Mouse (Mus musculus): ENCODE data around the gene Agrp.

Gene Agrp

DNA sequence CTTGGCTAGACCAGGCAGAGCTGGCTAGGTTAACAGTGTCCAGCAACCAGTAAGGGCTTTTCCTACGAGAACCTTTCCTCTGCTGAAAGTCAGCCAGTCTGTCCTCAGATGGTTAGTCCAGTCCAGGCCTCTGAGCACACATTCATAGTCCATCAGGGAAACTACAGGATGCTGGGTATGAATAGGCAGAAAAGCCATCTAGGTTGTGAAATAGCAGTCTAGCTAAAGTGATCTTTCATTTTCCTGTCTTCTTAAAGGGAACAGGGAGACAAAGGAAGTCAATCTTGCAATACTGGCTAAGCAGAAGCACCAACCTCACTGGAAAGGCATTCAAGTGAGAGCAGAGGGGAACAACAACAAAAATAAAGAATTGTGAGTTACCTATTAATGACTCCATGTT is 84.4 kb downstream of the Agrp start:
- DNase-seq (ENCODE audit: low read depth, low spot score), result no peak

DNA sequence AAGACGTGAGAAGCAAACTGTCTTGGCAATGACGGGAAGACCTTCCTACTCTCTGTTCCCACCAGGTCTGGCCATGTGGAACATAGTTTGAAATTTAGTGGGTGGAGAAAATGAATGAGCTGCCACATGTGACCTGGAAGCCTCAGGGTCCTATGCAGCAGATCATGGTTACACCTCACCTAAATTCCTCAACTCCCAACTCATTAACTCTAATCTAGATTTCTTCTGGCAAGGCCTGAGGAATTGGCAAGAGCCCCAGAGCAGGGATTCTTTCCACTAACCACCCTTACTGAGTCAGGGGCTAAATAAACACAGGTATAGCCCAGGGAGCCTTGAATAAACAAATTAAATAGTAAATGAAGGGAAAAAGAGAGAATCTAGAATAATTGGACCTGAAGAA is 85.2 kb downstream of the Agrp start:
- no peak for DNase-seq (ENCODE audit: low read depth, low spot score)

DNA sequence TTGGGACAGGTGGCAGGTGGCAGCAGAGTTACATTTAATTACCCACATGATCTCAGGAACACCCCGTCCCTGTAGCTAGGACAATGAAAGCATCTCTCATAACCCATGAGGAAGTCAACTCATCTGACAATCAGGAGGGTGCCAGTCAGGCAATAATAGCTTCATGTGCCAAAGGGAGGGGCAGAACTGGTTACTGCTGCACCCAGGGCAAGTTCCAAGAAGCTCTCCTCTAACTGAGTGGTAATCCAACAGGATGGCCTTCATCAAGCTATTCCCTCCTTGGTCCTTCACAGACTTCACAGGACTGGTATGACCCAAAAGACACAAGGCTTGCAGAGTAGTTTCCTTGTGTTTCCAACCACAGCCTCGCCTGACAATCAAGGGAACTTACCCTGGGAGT is 87.1 kb downstream of the Agrp start:
- DNase-seq (ENCODE audit: low read depth, low spot score), result no peak

DNA sequence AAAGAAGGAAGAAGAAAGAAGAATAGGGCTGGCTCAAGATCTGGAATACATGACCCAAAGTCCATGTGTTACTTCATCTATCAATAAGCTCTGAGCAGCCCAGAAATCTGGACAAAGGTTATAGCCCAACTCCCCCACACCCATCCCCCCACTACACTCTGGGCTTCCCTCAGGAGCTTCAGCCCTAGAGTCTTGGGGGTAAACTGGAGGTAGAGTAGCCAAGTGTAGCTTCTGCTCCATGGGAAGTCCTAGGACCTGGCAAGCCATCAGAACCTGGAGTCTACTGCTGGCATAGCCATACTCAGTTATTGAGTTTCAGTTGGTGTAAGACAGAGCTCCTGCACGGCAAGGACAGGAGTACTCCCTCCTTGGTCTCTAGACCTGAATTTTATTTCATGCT is 87.7 kb downstream of the Agrp start:
- DNase-seq (ENCODE audit: low read depth, low spot score), result no peak

DNA sequence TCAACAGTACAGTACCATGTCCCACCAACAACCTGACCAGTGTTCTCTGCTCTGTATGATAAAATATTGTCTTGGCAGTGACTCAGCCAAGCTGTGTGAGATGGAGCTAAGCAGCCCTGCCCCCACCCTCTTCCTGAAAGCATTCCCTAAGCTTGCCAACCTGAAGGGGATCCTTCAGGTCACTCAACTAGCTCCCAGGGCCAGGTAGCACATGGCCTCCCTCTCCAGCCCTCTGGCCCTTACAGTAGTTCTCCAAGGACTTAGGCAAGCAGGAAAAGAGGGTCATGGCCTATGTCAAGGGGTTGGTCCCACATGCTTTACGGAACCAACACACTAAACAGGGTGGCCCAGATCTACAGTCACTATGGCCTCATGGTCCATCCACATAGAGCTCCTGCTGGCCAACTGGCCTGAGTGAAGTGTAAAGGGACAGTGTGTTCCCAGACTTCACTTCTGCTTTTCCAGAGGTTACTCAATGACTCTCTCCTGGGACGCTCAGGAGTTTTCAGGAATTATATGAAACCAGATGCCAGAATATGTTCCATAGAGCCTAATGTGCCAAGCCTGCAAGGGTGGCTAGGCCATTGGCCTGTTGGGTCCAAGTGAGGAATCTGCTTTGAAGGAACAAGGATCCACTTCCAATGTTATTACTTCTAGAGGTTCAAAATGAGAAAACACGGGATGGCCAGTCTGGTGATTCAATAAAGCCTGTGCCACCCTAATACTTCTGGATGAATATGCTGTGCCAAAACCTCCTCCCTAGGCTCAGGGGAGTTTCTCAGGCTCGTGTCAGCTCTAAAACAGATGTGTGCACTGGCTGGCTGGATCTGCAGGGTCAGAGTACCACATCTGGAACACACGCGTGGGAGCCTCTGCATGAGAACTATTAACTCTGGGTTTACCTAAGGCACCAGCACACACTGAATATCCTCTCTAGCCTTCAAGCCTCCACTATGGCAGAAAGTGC is 90.5 kb downstream of the Agrp start:
- no peak for DNase-seq (ENCODE audit: low read depth, low spot score)

DNA sequence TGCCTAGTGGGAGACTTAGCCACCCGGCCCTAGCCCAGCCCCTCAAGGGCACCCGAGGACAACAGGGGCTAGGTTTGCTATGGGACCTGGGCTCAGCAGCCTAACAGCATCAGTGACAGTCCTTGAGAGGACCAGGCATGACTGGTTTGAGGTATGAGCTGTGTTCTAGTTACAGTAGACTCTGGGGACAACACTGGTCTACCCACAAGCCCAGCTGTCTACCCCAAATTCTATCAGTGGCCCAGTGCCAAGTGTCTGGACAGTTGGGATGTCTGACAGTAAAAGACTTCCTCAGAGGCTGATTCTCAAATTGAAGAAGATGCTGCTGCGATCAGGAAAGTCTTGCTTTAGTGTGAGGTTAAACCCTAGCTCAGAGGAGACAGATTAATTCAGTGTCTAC is 91.9 kb downstream of the Agrp start:
- DNase-seq (ENCODE audit: low read depth, low spot score), result no peak

DNA sequence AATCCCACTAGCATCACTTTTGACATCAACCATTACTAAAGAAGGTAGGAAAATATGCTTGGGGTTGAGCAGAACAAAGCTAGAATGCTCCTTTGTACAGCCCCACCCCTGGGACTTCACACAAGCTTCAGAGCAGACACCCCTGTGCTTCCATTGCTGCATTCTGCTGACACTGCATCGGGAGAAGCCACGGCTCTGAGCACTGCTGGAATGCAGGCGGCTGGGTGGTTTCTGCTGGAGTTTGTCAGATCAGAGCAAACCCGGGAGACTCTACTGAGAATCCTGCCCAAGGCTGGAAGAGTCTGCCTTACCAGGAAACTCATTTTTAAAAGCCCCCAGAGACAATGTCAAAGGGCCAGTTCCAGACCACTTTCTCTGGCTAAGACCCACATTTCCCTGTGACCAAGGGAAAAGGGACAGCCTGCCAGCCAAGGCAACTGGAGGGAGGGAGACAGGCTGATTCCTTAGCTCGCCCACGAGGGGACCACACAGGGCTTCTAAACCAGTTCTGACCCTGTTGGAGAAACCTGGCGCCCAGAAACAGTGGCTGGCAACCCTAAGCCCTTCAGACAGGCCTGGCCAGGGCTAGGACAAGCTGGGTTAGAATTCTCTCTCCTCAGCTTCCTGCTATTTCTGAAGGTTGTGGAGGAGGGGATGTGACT is 92.5 kb downstream of the Agrp start:
- DNase-seq (ENCODE audit: low read depth, low spot score), result no peak

DNA sequence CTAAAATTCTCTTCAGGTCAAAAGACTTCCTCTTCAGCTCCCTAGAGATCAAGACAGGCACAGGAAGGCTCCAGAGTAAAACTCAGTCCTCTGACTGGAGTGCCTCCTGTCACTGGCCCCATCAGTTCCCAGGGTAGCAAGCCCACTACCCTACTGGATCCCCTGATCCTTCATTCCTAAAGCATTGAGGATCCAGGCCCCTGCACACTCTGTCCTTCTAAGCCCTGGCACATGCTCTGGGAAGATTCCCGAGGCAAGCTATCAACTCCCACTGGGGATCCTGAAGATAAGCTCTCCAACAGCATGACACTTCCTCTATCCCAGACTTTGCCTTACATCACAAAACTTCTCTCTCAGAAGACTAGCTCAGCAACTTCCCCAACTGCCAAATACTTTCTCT is 93.5 kb downstream of the Agrp start:
- DNase-seq (ENCODE audit: low read depth, low spot score), result no peak

DNA sequence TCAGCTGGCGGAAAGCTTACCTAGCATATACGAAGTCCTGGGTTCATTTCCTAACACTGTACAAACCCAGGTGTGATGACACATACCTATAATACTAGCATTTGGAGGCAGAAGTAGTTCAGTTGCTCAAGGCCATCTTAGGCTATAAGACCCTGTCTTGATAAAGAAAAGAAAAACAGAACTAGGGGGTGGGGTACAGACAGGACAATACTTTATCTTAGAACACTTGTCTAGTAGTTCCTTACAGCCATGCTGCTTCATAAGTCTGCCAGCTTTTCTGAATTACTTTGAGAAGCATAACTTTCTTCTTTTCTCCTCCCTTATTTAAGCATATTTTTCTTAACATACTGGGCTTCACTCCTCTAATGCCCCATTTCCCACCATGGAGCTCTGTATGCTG is 94.4 kb downstream of the Agrp start:
- DNase-seq (ENCODE audit: low read depth, low spot score), result no peak

DNA sequence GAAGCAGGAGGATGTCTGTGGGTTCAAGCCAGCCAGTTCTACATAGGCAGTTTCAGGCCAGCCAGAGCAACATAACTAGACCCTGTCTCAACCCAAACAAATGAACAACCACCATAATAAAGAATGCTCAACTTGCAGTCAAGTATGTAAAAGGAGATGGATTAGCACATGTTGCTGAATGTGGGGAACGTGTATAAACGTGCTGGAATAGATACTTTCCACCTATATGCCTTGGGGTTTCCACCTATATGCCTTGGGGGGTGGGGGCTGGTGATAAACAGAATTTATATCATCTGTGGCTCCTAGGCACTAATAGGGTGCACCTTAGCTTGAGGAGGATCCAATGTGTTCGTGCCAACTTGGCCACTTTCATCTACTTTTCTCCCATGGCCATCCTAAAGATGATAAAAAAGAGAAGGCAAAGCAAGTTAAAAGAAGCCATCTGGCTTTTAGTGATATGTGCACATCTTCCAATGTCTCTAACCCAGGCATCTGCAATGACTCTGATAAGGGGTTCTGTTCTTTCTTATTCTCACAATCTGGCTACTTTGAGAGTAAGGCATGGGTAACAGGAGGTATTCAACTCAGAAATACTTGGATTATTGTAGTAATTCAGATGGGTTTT is 95.0 kb downstream of the Agrp start:
- DNase-seq (ENCODE audit: low read depth, low spot score), result no peak

DNA sequence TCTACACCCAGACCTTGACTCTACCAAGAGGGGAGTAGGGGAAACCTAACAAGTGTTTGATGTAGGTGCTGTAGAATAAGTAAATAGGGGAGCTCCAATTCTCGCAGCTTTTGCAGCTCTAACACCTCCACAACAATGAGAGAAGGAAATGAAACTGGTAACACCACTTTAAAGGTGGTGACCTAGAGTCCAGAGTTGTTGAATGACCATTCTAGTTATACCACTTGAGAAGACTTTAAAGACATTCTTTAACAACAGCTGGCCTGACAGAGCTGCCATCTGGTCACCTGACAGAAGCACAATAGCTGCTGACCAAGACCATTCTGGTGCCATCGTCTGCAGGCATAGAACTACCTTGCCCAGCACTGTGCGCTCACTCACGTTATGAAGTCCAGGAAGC is 98.3 kb downstream of the Agrp start:
- no peak for DNase-seq (ENCODE audit: low read depth, low spot score)

DNA sequence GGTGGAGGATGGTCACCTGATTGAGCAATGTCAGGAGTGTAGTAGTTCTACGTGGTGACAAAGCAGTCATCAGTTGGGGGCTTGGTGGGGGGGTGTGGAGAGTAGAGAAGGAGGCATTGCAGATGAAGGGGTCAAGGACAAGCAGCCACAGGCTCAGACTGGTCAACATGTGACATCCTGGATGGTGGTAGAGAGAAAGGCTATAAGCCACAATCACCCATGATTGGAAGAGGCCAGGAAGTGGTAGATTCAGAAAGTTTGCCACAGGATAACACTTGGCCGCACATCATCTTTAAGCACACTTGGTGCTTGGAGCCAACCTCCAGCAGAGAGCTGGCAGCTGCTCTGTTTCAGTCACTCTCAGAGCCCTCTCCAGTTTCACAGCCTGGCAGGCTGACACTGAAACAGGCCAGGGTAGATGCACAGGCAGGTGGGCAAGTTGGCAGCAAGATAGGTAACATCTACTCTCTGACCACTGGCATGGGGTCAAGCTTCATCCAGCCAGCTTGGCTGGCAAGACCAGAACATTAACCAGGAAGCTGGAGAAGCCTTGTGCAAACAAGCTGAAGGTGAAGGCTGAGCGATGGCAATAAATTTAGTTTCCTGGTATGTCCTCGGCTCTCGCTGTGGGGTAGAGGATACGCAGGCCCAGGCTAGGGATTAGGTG is 100.0 kb downstream of the Agrp start:
- no peak for DNase-seq (ENCODE audit: low read depth, low spot score)

DNA sequence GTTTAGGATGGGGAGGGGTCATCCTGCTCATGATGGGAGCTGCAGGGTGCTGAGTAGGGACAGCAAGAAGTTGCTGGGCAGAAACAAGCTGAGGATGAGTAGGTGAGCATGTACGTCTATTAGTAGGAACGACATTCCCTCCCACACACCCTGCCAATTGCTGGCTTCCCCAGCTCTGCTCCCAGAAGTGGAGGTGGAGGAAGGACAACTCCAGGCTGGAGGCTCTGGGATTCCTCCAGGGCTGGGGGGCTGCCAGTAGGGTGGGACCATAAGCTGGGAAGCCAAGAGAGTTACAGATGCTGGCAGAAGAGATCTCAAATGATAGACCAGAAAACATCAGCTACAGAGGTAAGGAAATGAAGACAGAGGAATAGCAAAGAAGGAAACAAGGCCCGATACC is 100.6 kb downstream of the Agrp start:
- DNase-seq (ENCODE audit: low read depth, low spot score), result no peak

DNA sequence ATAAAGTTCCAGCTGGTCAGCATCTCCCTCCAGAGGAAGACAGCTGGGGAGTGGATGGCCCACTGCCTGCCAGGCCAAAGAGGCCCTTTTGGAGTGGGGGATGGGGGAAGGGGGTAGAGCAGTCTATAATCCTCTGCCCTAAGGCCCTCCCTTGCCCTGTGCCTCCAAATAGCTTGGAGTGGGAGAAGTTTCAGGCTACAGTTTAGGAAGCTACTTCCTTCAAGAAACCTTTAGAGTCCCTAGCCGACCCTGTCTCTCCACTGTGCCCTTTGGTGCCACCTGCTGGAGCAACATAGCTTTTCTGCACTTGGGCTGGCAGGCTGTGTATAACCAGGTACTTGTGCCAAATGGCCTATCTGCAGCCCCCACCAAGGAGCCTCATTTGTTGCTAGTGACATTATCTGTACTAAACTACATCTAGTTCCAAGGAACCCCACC is 103.3 kb downstream of the Agrp start:
- DNase-seq (ENCODE audit: low read depth, low spot score), result peak; percentile 77

DNA sequence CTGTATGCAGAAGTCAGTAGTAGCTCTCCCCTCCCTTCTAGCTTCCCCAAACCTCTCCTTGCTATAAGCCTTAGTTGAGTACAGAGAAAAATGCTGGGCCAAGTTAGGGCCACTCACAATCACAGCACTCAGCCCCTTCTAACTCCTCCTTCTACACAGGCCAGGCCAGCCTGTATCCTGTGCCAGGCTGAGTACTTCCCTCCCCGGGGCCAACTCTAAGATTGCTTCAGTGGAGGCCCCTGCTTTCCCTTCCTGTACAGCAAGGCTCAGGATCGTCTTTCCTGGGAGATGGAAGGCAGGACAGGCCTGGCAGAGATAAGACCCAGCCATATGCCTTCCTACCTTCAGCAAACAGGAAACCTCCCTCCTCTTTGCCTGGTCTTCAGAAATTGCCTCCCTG is 103.8 kb downstream of the Agrp start:
- no peak for DNase-seq (ENCODE audit: low read depth, low spot score)

DNA sequence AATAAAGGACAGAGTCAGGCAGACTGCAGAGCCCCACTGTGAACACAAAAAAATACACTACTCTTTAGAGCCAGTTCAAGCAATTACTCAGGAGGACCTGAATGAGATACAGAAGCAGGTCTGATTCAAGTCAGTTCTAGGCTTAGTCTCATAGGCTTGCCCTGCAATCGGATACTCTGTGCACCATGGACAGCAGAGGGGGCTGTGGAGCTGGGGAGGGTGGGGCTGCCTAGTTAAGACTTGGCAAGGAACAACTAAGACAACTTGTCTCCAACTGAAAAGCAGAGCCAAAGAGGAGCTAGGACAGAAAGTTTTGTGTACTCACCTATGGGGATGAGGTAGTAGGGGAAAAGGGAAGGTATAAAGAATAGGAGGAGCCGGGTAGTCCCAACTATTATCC is 105.4 kb downstream of the Agrp start:
- no peak for DNase-seq (ENCODE audit: low read depth, low spot score)

DNA sequence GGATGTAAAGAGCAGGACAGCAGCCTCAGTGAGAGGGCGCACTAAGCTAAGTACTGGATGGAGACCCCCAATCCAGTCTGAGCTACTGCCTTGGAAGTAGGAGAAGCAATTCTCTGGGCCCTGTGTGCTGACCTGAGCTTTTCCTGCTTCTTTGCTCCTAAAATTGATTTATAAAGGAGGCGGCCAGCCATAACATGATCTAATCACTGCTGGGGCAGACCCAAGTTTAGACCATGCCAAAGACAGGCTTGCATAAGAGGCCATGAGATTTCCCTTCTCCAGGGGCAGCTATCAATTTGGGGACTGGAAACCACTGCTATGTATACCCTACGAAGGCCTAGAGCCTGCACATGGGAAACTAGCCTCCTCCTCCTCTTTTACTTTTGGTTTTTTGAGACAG is 107.9 kb downstream of the Agrp start:
- DNase-seq (ENCODE audit: low read depth, low spot score), result no peak

DNA sequence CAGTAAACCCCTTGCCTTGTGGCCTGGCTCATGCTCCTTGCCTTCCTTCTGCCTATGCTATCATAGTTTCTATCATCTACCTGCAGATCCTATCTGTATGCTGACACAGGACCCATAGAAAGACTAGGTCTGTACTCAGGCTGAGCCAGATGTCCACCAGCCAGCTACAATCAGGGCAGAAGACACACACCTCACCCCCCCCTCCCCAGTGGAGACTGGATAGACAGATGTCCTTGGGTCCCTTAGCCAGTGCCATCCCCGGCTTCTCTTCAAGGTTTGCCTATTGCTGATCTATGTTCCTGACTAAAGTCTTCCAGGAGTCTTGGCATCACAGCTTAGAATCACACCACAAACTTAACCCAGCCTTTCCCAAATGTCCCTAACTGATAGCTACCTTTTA is 109.0 kb downstream of the Agrp start:
- no peak for DNase-seq (ENCODE audit: low read depth, low spot score)

DNA sequence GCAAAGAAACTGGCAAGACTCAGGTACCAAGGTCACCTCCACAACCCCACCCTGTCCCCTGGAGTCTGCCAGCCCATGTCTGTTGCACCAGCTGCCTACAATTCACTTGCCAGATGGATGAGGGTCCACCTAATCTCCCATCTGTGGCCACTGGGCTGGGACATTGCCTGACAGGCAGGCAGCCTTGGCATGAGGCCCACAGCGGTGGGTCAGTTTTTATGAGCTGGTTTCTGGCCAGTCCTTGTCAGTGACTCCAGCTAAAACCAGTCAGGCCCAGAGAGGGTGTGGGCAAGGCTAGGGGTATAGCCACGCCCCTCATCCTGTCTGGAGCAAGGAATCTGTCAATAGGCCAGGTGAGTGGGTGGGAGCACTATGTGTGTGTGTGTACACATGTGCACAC is 110.1 kb downstream of the Agrp start:
- DNase-seq (ENCODE audit: low read depth, low spot score), result no peak

DNA sequence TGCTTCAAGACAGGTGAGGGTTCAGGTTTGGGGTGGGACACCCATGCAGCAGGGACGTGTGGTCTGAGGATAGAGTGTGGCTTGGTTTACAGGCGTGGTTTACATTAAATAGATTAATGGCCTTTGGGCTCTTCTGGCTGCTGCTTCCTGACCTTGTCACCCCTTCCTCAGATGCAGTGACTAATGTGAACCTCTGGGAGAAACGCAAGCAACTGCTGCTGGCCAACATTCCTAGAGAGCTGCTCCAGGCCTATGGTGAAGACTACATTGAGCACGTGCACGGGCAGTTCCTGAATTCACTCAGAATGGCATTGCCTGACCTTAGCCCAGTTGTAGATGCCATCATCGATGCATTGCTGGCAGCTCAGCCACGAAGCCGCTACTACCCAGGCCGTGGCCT is 114.3 kb downstream of the Agrp start:
- peak; percentile 60 for DNase-seq (ENCODE audit: low read depth, low spot score)

DNA sequence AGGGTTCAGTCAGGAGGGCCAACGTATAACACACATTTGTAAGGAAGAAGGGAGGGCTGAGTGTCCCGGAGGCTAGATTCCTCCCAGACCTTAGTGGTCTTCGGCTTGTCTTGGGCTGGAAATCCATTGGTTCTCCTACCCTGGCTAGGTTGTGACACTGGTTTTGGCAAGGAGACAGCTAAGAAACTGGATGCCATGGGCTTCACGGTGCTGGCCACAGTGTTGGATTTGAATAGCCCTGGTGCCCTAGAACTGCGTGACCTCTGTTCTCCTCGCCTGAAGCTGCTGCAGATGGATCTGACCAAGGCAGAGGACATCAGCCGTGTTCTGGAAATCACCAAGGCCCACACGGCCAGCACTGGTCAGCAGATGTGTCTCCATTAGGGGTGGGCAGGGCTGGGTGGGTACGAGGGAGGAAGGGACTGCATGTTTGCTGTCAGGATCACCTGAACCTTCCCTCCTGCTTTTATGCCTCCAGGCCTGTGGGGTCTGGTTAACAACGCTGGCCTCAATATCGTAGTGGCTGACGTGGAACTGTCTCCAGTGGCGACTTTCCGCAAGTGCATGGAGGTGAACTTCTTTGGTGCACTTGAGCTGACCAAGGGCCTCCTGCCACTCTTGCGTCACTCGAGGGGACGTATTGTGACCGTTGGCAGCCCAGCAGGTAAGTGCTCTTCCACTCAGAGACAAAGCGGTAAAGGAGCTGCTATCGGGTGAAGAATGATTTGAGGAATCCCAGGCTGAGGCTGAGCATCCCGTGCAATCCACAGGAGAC is 115.0 kb downstream of the Agrp start:
- DNase-seq (ENCODE audit: low read depth, low spot score), result no peak

All from mesoderm, embryonic 11.5 days (tissue).